Mouse (Mus musculus) neural tube, embryonic 12.5 days (tissue): ENCODE measurements around the gene Lss. TPM values are rescaled to one million over a fixed set of nuclear protein-coding genes. Genes with fewer than 3 reads are reported as not detected.

Experiments
- ATAC-seq: fragments of 200-750 bp; cut with Nextera tagmentation; 2 replicates; pipeline ENCODE4 v1.8.0; 2017; ENCODE audit warnings: low read depth, mild to moderate bottlenecking, moderate TSS enrichment, moderate library complexity; ENCODE audit not compliant: low FRiP score
- H3K27ac ChIP-seq: fragments of 300-500 bp; sonication (generic); 2 replicates; pipeline ENCODE4 v1.5.1; 2016
- H3K27me3 ChIP-seq: fragments of 300-500 bp; sonication (generic); replicated peaks from 2 replicates; pipeline ENCODE4 v1.6.1; 2016; ENCODE audit warnings: mild to moderate bottlenecking
- H3K36me3 ChIP-seq: fragments of 300-500 bp; sonication (generic); 2 replicates; pipeline ENCODE4 v1.6.1; 2016; ENCODE audit warnings: mild to moderate bottlenecking
- H3K4me1 ChIP-seq: fragments of 300-500 bp; sonication (generic); 2 replicates; pipeline ENCODE4 v1.6.1; 2016
- H3K4me2 ChIP-seq: fragments of 300-500 bp; sonication (generic); replicated peaks from 2 replicates; pipeline ENCODE4 v1.6.1; 2016; ENCODE audit warnings: mild to moderate bottlenecking
- H3K4me3 ChIP-seq: fragments of 300-500 bp; sonication (generic); 2 replicates; pipeline ENCODE4 v1.5.1; 2016
- H3K9ac ChIP-seq: fragments of 300-500 bp; sonication (generic); 2 replicates; pipeline ENCODE4 v1.6.1; 2016; ENCODE audit warnings: mild to moderate bottlenecking
- H3K9me3 ChIP-seq: fragments of 300-500 bp; sonication (generic); 2 replicates; pipeline ENCODE4 v1.6.1; 2016; ENCODE audit warnings: mild to moderate bottlenecking
- WGBS: fragments of 180-500 bp; shearing (Covaris S2); methylation state at CpG from one replicate; pipeline ENCODE4 v1.1.7; 2016; 5-methylcytosine and 5-hydroxymethylcytosine counted together
- polyA plus RNA-seq: library from polyadenylated mRNA; unstranded; fragments of >200 nt; fragmentation: Nextera tagmentation; extraction: Ambion mirVana; gene quantifications from 2 replicates; pipeline ENCODE4 v1.2.1, GENCODE M21; 2016

Lss gene
- polyA plus RNA-seq, 1 experiment from 2014 or later: 51.9 TPM

- Histone ChIP-seq H3K4me2 (no peak overlapping the region), H3K27ac (no peak overlapping the region), H3K27me3 (no peaks in the 10 kb centered on the region), H3K9me3 (no peaks in the 10 kb centered on the region), H3K9ac (no peak overlapping the region), H3K4me3 (no peak overlapping the region), H3K4me1 (no peaks in the 10 kb centered on the region), H3K36me3 (no peaks in the 10 kb centered on the region)
- no peak for ATAC-seq
- 70% methylated on average over 2 of the region's 2 CpGs for WGBS
Measured at GRCm38 (mm10) chr10:76571070-76571469, 39.7 kb downstream of the Lss start.

- H3K4me3 ChIP-seq: no peak overlapping the region
- no peak for ATAC-seq
- no peak overlapping the region for H3K27ac ChIP-seq
- no peaks in the 10 kb centered on the region for H3K27me3 ChIP-seq
- H3K9me3 ChIP-seq: no peaks in the 10 kb centered on the region
- WGBS: 78% methylated on average over 3 of the region's 3 CpGs
- H3K4me2 ChIP-seq: no peak overlapping the region
- no peaks in the 10 kb centered on the region for H3K4me1 ChIP-seq
- H3K9ac ChIP-seq: no peak overlapping the region
- no peaks in the 10 kb centered on the region for H3K36me3 ChIP-seq
Measured at GRCm38 (mm10) chr10:76572151-76572550, 40.8 kb downstream of the Lss start.

- ATAC-seq: no peak
- WGBS: 77% methylated on average over 3 of the region's 3 CpGs
- H3K36me3 ChIP-seq: no peaks in the 10 kb centered on the region
- H3K9ac ChIP-seq: no peak within 1 kb of the TSS
- H3K4me2 ChIP-seq: no peak within 1 kb of the TSS
- H3K27me3 ChIP-seq: no peaks in the 10 kb centered on the region
- H3K27ac ChIP-seq: no peak within 1 kb of the TSS
- no peaks in the 10 kb centered on the region for H3K4me1 ChIP-seq
- no peak within 1 kb of the TSS for H3K4me3 ChIP-seq
- H3K9me3 ChIP-seq: no peaks in the 10 kb centered on the region
Measured at GRCm38 (mm10) chr10:76575374-76575773, 44.0 kb downstream of the Lss start, which contains the start of gene Ftcd. Ftcd (plus strand) TSS chr10:76575648.

GRCm38 (mm10) chr10:76576920-76577319, 45.5 kb downstream of the Lss start:
- ATAC-seq: no peak
- Histone ChIP-seq H3K4me1 (no peaks in the 10 kb centered on the region), H3K27me3 (no peaks in the 10 kb centered on the region), H3K27ac (no peak overlapping the region), H3K4me3 (no peak overlapping the region), H3K4me2 (no peak overlapping the region), H3K9ac (no peak overlapping the region), H3K9me3 (no peaks in the 10 kb centered on the region), H3K36me3 (no peaks in the 10 kb centered on the region)
- WGBS: 78% methylated on average over 7 of the region's 7 CpGs

GRCm38 (mm10) chr10:76584138-76584537, 52.8 kb downstream of the Lss start:
- Histone ChIP-seq H3K9me3 (no peaks in the 10 kb centered on the region), H3K4me3 (no peak overlapping the region), H3K9ac (no peak overlapping the region), H3K36me3 (no peaks in the 10 kb centered on the region), H3K27me3 (no peaks in the 10 kb centered on the region), H3K27ac (no peak overlapping the region), H3K4me1 (no peaks in the 10 kb centered on the region), H3K4me2 (peak overlapping the region; percentile 16)
- WGBS: 18% methylated on average over 10 of the region's 10 CpGs
- ATAC-seq: no peak

GRCm38 (mm10) chr10:76586190-76586589, 54.8 kb downstream of the Lss start:
- no peaks in the 10 kb centered on the region for H3K4me1 ChIP-seq
- H3K36me3 ChIP-seq: no peaks in the 10 kb centered on the region
- no peaks in the 10 kb centered on the region for H3K27me3 ChIP-seq
- WGBS: 62% methylated on average over 1 of the region's 1 CpGs
- H3K4me3 ChIP-seq: no peak overlapping the region
- no peak overlapping the region for H3K27ac ChIP-seq
- ATAC-seq: no peak
- H3K4me2 ChIP-seq: no peak overlapping the region
- no peak overlapping the region for H3K9ac ChIP-seq
- H3K9me3 ChIP-seq: no peaks in the 10 kb centered on the region

GRCm38 (mm10) chr10:76590197-76590596, 58.8 kb downstream of the Lss start:
- Histone ChIP-seq H3K27ac (no peak overlapping the region), H3K36me3 (no peaks in the 10 kb centered on the region), H3K4me2 (no peak overlapping the region), H3K9me3 (no peaks in the 10 kb centered on the region), H3K9ac (no peak overlapping the region), H3K4me1 (no peaks in the 10 kb centered on the region), H3K27me3 (no peaks in the 10 kb centered on the region), H3K4me3 (no peak overlapping the region)
- no peak for ATAC-seq
- 63% methylated on average over 11 of the region's 11 CpGs for WGBS

GRCm38 (mm10) chr10:76596338-76596737, 65.0 kb downstream of the Lss start:
- no peak overlapping the region for H3K4me3 ChIP-seq
- H3K27ac ChIP-seq: no peak overlapping the region
- no peaks in the 10 kb centered on the region for H3K9me3 ChIP-seq
- no peak overlapping the region for H3K4me2 ChIP-seq
- no peak for ATAC-seq
- H3K27me3 ChIP-seq: no peaks in the 10 kb centered on the region
- H3K36me3 ChIP-seq: no peaks in the 10 kb centered on the region
- H3K9ac ChIP-seq: no peak overlapping the region
- WGBS: 93% methylated on average over 31 of the region's 31 CpGs
- H3K4me1 ChIP-seq: no peaks in the 10 kb centered on the region

GRCm38 (mm10) chr10:76602690-76603089, 71.3 kb downstream of the Lss start:
- Histone ChIP-seq H3K36me3 (no peaks in the 10 kb centered on the region), H3K9me3 (no peaks in the 10 kb centered on the region), H3K4me1 (no peaks in the 10 kb centered on the region), H3K27me3 (no peaks in the 10 kb centered on the region), H3K4me3 (no peak overlapping the region), H3K9ac (no peak overlapping the region), H3K4me2 (no peak overlapping the region), H3K27ac (no peak overlapping the region)
- no peak for ATAC-seq
- whole genome bisulfite sequencing: 91% methylated on average over 3 of the region's 3 CpGs

Other genes starting within 250 kb of the Lss start
- gene Dip2a, start 186.3 kb upstream of the Lss start, polyA plus RNA-seq: 14.2 and 15.0 TPM in 2 replicates
- gene AC141477.1, start 91.1 kb upstream of the Lss start, polyA plus RNA-seq: not detected in 2 replicates
- 11.5 and 15.6 TPM in 2 replicates for gene Pcnt, start 88.8 kb upstream of the Lss start, polyA plus RNA-seq
- gene 2610028H24Rik, start 82.5 kb upstream of the Lss start, polyA plus RNA-seq: not detected in 2 replicates
- 75.1 and 75.8 TPM in 2 replicates for gene Mcm3ap, start 62.7 kb upstream of the Lss start, polyA plus RNA-seq
- gene Ybey, start 62.5 kb upstream of the Lss start, polyA plus RNA-seq: 8.4 TPM in 2 replicates
- not detected in 2 replicates for gene Spatc1l, start 30.7 kb downstream of the Lss start, polyA plus RNA-seq
- gene Ftcd, start 44.1 kb downstream of the Lss start, polyA plus RNA-seq: 0.34 TPM in 1 of 2 replicates, not detected in the other
- 30.9 and 31.0 TPM in 2 replicates for gene Col6a2, start 92.0 kb downstream of the Lss start, polyA plus RNA-seq
- 26.4 and 27.9 TPM in 2 replicates for gene Col6a1, start 194.6 kb downstream of the Lss start, polyA plus RNA-seq